Mouse (Mus musculus) urinary bladder, postnatal 10 days (tissue): ENCODE measurements around the gene Dbt.
A peak's percentile ranks its signal among the peaks of the same experiment; 100 is the strongest.

ENCODE experiments used
- DNase-seq: peaks from one replicate; pipeline ENCODE4 v3.0.0; 2022; ENCODE audit warnings: low spot score

Dbt gene

DNA sequence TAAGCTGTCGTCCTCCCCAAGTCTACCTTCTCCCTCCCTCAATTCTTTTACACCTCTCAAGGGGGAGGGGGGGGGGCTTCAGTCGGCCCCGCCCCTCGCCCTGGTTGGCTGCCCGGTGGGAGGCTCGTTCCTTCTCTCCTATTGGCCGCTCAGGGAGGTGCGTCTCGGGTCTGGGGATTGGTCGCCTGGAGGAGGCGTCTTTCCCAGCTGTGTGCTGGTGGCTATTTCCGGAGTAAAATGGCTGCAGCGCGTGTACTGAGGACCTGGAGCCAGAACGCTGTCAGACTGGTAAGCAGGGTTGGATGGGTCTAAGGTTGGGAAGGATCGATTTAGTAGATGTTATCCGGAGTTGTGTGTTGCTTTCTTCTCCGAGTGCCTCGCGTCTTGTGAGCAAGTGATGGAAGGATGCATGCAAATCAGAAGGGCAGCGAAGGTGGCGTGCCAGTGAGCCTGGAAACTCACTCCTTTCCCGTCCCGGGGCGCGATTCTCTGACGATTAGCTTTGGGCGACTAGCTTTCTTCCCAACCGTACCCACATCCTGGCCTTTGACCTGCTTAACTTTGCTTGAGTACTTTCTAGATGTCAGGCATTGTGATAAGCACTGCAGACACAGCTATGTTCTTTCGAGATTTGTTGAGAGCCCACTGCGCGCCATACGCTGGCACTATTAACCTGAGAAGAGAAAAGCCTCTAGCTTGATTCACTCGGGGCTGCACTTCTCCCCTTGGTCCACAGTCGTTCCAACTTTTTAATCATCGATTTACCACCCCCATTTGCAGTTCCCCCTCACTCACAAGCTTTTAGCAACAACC, at the start of gene Dbt:
Gene Dbt (plus strand): TSS at position 167 of the 813 bp plus-strand sequence.
- peak; percentile 33 for DNase-seq

DNA sequence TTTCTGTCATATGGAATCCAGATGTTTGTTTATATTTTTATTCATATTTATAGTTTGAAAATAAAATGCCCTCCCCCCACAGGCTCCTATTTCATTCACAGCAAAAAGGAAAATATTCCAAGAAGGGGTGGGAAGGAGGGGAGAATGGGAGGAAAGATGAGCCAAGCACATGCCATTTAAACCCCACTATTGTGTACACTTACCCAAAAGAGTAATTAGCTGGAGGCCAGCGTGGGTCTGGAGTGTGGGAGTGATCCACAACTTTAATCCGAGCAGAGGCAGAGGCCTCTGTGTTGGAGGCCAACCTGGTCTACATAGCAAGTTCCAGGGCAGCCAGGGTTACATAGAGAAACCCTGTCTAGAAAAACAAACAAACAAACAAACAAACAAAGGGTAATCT, 48.6 kb upstream of the Dbt start:
- DNase-seq: no peak

DNA sequence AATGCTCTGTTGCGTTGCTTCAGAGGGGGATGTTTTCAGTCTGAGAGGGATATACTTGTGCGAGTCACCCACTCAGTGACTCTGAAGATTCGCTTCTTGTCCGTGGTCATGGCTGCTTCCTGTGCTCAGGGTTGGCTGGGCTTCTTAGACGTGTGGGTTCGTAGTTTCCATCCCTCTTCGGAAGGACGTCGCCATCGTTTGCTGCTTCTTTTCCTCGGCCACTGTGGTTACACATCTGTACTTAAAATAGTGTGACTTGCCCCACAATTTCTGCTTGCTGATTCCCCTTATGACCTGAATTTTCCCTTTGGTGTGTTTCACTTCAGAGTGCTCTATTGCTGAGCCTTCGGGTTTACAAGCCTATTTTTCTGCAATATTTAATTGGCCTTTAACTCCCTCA, 47.2 kb upstream of the Dbt start:
- DNase-seq: no peak

DNA sequence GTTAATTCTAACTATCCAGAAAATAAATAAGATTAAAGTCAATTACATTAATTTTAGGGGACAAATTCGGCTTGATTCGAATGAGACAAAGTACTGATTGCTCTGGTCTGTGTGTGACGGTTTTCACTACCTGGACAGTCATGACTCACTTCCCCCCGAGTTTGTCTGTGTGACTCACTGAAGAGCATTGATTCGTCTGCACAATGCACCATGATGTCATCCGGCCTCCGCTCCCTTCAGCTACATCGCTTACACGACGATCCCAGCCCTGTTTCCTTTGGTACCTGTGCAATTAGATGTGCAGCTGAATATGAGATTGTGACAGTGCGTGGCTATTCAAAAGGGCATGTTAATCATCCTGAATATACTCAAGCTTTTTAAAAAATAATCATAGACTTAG, 38.3 kb upstream of the Dbt start:
- DNase-seq: no peak

DNA sequence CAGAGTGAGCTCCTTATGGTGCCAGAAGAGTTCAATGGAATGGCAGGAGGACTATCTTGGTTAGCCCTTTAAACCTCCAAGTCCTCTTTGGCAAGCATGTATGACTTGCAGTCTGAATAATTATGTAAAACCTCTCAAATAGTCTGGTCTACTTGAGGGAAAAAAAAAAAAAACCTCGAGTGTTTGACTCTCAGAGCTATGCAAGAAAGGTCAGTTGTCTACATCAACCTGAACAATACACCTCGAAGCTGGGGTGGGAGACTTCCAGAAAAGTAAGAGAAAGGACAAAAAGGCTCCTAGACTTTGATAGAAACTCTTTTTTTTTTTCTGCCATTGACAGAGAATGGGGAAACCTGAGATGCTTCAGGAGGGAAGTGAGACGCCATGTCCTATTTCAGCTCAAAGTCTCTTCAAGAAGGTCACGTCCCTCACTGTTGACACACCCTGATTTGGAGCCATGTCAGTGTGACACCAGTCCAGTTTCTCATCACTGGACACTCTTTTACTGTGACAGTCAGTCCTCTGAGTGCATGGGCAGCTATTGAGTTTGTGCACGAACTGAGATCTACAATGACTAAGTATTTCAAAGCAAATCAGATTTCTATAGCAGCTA, 36.1 kb upstream of the Dbt start:
- no peak for DNase-seq

GRCm38 (mm10) chr3:116477351-116477750, 35.5 kb upstream of the Dbt start:
- no peak for DNase-seq

GRCm38 (mm10) chr3:116480119-116480518, 32.8 kb upstream of the Dbt start:
- no peak for DNase-seq

DNA sequence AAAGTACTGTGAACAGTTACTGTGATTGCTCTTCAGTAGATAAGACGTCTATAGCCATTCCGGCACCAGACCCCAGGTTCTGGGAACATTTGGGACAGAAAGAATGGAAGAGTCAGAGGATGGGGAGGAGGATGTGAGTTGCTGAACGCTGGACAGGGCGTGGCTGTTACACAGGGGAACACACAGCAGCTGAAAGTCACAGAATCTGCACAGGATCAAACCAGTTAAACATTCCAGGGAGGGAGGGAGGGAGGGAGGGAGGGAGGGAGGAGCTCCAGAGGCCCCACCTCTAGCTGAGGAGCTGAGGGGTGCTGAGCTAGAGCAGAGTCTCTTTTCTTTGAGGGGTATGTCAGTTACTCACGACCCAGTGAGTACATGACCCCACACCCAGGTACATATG, 31.9 kb upstream of the Dbt start:
- no peak for DNase-seq

- DNase-seq: no peak
Measured at GRCm38 (mm10) chr3:116482724-116483123, 30.1 kb upstream of the Dbt start.

- DNase-seq: no peak
Measured at GRCm38 (mm10) chr3:116483271-116483670, 29.6 kb upstream of the Dbt start.

DNA sequence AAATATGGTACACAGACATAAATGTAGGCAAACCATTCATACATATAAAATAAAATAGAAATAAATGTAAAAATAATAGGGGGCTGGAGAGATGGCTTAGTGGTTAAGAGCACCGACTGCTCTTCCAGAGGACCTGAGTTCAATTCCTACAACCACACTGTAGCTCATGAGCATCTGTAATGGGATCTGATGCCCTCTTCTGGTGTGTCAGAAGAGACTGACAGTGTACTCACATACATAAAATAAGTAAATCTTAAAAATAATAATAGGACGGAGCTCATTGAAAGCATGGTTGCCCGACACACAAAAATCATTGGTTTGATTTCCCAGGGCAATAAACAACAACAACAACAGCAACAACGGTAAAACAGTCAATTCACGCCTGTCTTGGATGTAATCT, 21.9 kb upstream of the Dbt start:
- no peak for DNase-seq

DNA sequence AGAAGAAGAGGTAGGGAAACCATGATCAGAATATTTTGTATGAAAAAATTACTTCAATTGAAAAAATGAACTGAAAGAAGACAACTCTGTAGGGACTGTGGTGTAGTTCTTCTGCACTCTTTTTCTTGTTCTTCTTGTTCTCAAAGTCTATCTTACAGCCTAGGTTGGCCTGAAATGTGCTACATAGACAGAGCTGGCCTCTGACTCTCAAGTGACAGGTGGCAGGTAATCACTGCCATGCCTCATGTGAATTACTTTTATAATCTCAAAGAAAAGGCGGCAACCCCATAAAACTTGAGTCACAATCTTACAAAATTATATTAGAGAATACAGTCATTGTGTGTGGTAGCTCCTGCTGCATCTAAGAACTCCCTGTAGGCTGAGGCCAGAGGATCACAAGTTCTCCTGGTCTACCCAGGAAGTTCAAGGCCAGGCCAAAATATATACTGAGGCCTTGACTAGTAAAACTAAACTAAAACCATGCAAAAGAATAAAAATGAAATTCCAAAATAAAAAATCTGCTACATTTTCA, 20.9 kb upstream of the Dbt start:
- DNase-seq: no peak

DNA sequence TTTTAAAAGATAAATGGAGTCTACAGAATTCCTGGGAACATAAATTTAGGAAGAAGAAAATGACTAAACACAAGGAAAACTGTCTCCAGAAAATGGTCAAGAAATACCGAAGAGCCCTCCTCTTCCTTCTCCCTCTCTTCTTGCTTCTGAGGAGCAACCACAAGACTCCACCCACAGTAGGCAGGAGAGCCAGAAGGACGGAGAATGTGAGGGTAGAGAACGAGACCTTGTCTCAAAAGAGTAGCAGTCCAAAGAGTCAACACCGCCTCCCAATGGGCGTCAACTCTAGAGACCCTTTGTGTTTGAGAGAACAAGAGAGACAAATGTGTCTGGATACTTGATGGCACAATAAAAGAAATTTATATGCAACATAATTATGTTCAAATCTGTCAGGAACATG, 19.2 kb upstream of the Dbt start:
- no peak for DNase-seq

DNA sequence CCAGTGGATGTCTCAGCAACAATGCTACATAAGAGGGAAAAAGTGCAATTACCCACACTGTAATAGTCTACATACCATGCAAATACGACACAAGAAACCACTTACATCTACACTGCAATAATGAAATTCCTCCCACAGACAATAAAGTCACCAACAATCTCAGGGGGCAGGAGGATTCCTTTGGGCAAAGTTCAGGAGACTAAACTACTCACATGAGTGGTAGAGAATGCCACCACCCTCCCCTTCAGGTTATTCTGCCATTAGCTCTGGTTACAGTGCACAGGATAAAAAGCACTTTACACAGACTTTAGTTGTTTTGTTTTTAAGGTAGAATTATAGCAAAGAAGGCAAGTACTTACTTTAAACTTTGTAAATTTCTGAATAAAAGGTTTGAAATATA, 17.2 kb upstream of the Dbt start:
- no peak for DNase-seq

DNA sequence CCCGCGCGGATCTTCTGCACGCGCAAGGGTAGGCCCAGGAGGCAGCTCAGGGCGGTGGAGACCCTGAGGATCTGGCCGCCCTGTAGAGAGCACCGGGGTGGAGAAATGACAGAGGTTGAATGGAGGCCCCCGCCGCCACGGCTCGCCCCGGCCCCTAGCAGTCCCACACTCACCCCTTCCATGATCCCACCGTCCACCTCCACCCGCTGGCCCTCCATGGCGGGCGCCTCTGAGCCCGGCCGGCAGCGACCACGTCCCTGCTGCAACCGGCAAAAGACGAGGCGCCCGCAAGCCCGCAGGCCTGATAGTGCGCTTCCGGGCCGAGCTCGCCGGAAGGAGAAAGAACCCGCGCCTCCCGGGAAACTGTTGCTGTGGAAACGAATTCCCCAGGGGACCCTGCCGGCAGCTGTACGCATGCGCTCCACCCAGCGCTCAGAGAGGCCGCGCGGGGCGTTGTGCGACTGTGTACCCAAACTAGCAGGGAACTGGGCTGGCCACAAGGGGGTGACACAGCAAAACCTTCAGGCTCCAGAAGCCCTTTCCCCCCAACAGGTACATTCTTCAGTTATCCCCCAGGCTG, 5.0 kb upstream of the Dbt start, which contains the start of gene Rtca:
Gene Rtca (minus strand): TSS at position 437 of the 580 bp plus-strand sequence.
- peak; percentile 91 for DNase-seq

DNA sequence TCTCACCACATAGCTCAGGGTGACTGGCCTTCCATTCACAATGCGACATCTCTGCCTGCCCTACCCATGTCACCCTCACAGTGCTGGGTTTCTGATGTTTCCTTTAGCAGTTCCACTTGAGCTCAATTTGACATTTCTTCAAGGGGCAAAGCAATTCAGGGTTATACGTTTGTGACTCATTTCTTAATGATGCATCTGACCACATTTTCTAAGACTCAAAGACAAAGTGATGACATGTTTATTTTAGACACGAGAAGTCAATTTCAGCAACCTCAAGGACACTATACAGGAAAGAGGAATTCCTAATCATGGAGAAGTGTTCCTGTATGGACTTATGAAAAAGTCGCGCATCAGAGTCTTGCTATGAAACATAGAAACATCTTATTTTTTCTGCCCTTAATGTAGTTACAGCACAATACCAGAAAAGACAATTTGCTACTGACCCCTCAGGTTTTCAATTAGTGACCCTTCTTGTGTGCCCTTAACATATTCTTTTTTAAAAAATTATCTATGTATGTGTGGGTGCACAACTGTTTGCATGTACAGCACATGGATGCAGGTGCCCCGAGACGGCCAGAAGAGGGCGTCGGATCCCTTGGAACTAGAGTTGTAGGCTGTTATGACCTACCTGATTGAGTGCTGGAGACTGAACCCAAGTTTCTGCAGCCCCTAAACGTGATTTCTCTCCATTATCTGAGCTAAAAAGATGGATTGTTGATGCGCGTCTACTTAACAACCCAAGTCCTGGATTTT, 543 bp upstream of the Dbt start:
- DNase-seq: no peak

DNA sequence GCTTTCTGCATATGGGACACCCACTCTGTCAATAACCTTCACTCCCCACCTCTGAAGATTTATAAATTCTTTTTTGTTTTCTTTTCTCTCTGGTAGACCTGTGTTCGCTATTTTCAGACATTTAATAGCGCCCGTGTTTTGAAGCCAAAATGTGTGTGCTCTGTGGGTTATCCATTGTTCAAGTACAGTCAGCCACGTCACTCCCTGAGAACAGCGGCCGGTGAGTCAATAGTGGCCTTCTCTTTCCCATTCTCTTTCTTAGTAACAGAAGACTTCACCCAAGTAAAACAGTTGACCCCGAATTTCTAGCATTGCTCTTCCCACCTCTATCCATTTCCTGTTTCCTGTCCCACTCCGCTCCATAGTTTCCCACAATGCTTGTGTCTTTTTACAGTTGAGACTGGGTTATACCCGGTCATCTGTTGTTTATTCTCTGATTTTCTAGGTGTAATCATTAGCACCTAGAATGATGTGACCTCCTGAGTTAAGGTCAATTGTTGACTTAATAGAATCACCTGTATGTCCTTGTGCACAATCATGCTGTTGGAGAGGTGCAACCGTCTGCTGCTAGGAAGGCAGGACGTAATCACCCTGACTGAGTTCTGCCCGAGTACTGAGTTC, 7.4 kb downstream of the Dbt start:
- DNase-seq: no peak

DNA sequence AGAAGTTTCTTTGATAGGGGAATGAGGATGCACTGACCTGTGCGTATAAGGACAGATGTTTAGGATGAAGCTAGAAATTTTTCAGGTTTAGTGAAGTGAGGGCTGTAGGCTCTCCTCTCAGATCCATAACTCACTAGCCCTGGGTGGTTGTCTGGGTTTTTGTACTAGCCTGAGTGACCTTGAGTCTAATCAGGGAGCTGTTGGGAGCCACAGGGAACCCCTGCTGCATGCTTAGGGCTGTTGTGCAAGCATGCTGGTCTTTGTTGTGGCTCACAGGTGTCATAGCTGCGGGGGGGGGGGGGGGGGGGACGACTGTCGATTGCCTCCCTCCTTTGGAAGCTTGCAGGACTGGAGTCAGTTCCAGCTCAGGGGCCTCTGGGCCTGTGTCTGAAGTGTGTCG, 16.9 kb downstream of the Dbt start:
- DNase-seq: no peak

DNA sequence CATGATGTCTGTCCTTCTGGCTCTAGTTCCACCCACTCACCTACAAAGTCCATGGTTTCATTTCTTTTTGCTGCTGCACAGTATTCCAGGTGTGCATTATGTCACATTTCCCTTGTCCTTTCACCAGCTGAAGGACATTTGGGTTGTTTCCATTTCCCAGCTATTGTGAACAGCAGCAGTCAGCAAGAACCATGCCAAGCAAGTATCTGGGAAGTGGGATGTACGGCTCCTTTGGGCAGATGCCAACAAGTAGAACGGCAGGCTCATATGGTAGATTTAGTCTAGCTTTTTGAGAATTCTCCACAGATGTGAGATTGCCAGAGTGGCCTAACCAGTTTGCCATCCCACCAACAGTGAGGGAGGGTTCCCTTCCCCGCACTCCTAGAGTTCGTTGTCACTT, 18.0 kb downstream of the Dbt start:
- DNase-seq: no peak

DNA sequence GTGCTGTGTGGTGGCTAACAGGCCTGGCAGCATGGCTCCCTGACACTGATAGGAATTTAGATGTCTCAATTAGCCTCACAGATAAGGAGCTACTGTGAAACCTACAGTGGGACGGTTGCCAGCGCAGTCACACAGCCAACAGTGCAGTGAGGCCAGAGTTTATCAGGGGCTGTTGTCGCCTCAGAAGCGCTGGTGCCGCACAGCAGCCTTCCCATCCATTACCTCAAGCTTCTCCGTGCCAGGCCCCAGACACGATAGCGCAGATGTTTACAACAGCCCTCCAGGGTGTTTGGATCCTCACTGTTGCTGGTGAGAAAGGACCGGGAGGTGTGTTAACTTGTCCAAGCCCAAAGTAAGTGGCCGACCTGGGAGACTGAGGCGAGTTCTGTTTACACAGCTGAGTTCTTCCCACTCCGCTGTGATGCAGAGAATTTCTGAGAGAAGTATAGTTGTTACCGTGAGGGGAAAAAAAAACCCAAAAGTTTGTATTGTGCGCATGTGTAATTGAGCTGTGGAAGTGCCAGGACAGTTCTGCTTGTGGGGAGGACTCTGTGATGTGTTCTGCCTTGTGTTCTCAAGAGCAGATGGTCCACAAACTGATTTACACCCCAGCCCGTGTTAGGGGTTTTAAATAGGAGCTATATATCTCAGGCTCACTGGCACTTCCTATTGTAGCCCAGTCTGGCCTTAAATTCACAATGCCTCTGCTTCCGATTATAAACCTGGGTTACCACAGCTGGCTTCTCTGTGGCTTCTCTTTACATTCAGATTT, 23.7 kb downstream of the Dbt start:
- DNase-seq: no peak

GRCm38 (mm10) chr3:116537200-116537573, 24.3 kb downstream of the Dbt start:
- DNase-seq: no peak
